Mouse (Mus musculus) neural tube, embryonic 10.5 days (tissue): Measurements from ENCODE around the gene Selenom.

ENCODE experiments used
- DNase-seq: peaks from one replicate; pipeline ENCODE4 v3.0.0-alpha.2; 2017; ENCODE audit warnings: low spot score; ENCODE audit errors: extremely low spot score

The Selenom gene

DNA sequence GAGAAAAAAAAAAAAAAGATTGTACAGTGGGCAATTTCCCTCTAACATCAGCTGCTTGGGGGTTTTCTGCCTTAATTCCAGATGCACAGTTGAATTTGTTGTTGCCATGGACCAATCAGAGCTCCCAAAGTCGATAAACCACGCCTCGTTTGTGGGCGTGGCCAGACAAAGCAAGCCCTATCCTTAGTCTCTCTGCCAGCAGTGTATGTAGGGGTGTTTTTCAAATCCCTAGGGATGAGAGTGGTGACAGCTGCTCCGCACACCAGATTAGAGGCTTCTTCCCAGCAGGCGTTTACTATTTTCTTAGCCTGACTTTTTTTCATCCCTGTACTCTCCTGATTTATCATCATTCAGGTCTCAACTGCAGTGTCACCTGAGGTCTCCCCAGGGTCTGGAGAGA, 33.5 kb downstream of the Selenom start:
- DNase-seq, result no peak

DNA sequence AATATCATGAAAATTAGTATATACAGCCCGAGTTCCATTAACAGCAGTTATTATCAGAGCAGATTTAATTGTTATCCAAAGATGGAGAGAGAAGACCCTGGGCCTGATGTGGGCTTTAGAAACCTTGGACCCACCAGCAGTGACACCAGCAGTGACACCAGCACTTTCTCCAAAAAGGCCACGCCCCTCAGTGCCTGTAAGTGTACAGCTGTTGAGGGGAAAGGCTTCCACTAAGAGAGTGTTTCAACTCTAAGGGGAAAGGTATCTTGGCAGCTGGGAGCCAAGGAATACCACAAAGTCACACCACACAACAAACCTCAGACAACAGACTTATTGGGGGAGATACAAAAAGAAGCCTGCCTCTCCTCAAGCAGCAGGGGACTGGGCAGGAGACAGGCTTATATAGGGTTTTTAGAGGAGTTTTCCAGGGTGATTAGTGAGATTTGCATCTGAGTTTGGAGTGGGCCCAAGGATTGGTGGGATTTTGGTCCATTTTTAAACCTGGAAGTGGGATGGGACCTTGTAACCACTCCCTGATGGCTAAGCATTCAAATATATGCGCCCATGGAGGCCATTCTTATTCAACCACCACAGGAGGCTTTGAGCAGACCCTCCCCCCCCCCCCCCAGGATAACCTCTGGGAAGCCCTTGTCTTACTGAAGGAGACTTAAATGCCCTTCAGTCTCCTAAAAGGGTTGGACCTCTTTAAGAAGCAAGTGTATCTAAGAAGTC, 34.2 kb downstream of the Selenom start:
- no peak for DNase-seq

DNA sequence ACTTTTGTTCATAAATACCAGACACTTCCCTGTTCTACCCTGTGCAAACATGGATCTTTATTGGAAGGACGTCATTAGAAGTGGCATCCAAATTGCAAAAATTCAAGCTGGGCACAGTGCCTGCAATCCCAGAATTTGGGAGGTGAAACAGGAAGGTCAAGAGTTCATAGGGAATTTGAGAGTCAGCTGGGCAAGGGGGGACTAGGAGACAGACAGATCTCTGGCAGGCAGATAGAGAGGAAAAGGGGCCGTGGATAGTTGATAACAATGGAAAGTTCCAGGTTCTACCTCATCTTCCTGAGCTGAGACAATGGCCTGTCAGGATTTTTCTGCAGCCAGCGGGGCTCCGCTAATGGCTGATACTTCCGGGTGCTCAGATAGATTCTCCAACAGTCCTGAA, 35.3 kb downstream of the Selenom start:
- no peak for DNase-seq

DNA sequence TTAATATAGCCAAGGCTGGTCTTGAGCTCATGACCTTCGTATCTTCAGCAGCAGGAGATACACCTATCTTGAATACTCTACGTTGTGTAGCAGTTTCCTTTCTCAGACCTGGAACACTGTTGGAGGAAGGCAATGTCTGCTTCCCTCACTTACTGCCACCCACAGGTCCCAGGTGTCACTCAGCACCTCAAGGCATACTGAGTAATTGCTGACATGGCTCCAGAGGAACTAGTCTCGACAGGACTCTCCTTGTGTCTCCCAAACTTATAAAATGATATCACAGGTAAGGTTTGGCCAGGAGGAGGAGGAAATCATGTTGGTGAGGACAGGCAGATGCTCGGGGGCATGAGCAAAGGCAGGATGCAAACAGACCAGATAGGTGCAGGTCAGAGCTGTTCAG, 40.5 kb downstream of the Selenom start:
- DNase-seq, result no peak

DNA sequence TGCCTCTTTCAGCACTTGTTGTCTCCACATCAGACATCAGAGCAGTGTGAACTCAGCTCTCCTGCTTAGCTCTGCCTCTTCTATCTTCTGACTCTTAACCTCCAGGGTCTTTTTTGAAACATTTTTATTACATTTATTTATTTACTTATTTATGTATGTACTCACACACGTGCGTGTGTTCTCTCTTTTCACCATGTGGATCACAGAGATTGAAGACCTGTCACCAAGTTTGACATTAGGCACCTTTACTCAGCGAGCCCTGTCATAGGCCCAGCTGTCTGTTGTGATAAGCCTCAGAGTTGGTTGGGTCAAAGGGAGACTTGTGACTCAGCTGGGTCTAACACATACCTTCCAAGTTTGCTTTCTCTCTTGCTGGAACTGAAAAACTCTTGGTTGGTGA, 43.4 kb downstream of the Selenom start:
- DNase-seq, result no peak

DNA sequence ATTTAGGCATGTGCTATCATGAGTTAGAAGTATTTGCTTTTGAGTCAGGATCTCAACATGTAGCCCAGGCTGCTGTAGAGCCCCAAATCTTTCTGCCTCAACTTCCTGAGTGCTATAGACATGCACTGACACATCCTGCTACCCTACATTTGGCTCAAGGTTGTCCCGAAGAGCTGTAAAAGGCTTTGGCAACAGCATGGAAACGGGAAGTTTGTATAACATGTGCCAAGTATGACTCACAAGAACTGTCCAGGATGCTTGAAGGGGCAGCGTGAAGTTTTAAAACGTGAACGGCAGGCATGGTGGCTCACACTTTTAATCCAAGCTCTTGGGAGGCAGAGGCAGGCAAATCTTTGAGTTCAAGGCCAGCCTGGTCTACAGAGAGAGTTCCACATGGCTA, 45.7 kb downstream of the Selenom start:
- no peak for DNase-seq

DNA sequence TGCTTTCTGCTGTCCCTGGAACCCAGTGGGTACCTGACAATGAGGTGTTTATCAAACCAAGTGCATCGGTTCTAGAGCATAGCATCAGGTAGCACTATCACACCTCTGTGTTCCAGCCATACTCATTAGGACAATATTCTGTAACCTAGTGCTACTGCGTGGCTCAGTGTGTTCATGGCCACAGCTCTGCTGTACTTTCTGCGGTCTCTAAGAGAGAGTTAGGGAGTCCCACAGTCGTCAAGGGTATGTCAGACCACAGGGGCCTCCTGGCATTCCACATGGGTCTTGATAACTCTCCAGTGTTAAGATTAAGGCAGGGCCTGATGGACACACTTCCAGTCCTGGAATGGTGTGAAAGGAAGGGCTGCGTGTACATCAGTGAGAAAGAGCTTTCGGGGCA, 49.4 kb downstream of the Selenom start:
- no peak for DNase-seq

DNA sequence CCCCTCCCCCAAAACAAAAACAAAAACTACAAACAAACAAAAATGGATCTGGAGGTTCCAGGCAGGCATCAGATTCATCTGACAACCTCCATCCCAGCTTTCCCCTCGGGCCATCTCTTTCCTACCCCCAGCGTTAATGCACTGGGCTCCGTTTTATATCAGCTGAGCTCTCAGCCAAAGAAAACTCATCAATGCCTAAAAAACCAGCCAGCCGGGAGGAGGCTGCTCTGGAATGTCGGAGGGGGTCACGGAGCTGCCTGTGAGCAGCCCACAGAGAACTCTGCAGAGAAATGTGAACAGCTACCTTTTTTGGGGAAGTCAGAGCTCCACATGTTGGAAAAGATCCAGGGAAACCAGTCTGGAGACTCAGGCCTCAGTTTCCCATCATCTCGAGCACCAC, 50.0 kb downstream of the Selenom start:
- DNase-seq, result no peak

DNA sequence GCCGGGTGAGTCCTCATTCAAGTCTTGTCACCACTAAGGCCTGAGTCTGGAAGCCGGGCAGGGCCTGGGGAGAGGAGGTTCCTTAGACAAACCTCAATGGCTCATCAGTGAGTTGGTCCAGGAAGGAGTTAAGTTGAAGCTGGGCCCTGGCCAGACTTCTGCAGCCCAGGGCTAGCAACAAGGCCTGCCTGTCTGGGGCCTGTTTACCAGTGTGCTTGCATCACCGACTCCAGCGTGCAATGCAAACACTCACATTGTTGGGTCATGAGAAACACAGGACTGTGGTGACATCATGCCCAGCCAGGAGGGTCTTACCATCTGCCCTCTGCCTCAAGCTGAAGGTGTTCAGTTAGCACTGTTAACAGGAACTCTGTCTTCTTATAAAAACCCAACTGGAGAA, 51.5 kb downstream of the Selenom start:
- no peak for DNase-seq
